Mouse (Mus musculus) NIH3T3 (cell line): ENCODE data around the gene Hivep3.

Source experiments
- DNase-seq: peaks from one replicate; pipeline ENCODE4 v3.0.0-alpha.2; 2012; ENCODE audit warnings: low read depth

Hivep3 gene

DNA sequence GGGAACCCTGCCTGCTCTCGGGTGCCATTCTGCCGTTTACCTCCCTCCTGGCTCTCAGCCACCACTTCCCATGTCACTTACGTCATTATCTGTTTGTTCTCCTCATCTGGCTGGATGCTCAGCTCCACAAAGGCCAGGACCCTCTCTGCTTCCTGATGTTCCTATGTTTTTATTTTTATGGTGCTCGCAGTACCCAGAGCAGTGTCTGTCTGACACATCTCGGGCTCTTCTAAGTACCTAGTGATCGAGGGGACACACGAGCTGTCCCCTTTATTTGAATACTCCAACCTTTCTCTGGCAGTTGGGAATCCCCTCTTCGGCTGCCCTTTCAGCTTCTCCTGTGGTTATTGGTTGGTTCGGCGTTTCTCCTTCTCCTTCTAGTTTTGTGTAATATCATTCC is 325.2 kb downstream of the Hivep3 start:
- no peak for DNase-seq

- no peak for DNase-seq
These were observed 328.1 kb downstream of the Hivep3 start for GRCm38 (mm10) chr4:120061727-120062126.

GRCm38 (mm10) chr4:120062198-120062597 is 328.6 kb downstream of the Hivep3 start:
- DNase-seq = no peak

- no peak for DNase-seq
These were observed 329.2 kb downstream of the Hivep3 start for GRCm38 (mm10) chr4:120062754-120063153.

DNA sequence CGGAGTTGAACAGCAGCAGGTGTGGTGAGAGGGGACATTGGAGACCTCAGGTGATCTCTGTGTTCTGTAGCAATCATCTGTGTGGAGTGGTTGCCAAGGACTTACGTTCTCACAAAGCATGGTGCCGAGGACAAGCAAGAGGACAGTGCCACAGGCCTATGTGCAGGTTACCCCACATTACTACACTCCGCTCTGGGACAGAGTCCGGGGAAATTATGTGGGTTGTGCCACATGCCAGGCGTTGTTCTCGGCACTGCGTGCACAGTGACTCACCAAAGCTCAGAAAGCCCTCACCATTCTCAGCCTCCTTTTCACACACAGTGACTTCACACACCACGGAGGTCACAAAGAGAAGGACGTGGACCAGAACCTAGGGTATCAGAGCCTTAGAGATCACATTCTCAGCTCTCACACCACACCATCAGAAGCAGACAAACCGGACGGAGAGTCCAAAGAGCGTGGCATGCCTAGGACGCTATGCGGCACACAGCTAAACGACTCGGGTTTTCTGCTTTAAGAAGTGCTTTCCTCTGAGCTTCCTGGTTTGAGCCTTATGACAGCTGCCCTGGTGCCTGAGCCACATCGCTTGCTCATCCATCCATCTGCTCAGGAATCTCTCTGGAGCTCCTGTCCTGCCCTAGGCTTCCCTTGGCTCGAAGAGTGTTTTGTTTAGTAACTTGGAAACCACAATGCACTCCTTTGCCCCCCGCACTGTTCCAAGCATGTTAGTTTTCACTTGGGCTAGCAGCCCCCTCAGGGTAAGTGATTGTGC is 330.0 kb downstream of the Hivep3 start:
- DNase-seq = no peak

DNA sequence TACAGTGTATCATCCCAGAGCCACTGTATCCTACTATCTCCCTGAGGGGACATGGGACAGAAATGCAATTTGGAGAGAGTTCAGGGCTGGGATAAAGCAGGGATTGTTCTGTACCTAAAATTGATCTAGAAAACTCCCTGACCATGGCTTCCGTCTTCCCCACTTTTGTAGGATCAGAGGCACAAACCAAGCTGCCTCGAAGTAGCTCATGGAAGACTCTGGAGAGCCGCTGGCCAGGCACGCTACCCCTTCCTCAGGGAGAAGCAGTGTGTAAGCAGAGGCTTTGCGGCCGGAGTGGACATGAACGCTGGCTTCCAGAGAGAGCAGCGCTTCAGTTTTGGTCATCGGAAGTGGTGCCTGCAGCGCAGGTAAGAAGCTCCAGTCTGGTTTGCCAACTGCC is 331.1 kb downstream of the Hivep3 start, which contains the start of gene AL607142.1:
Gene AL607142.1 (plus strand): TSS at position 301 of the 400 bp plus-strand sequence.
- no peak for DNase-seq

DNA sequence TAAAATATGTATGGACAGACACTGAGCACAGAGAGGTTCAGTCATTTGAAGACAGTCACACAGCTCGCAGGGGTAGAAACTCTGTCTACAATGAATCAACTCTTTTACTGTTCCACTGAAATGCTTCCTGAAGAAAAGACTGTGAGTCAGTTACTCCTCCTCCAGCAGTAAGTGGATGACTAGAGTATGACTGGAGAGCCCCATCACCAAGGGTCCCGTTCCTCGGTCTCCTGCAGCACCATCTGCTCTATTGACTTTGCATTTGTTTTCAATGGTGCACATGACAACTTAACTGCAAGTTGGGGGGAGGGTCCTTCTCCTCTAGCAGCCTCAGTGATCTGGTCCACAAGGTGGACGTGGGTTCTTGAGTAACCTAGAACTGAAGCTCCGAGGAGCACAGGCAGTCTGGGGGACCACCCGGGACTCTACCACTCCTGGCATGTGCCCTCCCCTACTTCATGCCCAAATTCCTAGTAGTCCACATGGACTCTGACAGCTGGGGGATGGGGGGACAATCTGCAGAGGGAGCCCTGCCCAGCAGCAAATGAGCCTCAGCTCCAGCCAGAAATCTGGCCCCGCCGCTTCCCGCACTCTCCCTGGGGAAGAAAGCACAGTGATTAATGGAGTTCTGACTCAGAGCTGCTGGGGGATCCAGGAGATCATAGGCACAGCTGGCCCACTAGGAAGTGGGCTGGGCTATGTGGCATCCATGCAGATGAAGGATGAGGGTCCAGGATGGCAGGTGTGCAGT is 333.4 kb downstream of the Hivep3 start:
- peak; percentile 95 for DNase-seq

- DNase-seq = no peak
These were observed 334.1 kb downstream of the Hivep3 start for GRCm38 (mm10) chr4:120067592-120068235.

DNA sequence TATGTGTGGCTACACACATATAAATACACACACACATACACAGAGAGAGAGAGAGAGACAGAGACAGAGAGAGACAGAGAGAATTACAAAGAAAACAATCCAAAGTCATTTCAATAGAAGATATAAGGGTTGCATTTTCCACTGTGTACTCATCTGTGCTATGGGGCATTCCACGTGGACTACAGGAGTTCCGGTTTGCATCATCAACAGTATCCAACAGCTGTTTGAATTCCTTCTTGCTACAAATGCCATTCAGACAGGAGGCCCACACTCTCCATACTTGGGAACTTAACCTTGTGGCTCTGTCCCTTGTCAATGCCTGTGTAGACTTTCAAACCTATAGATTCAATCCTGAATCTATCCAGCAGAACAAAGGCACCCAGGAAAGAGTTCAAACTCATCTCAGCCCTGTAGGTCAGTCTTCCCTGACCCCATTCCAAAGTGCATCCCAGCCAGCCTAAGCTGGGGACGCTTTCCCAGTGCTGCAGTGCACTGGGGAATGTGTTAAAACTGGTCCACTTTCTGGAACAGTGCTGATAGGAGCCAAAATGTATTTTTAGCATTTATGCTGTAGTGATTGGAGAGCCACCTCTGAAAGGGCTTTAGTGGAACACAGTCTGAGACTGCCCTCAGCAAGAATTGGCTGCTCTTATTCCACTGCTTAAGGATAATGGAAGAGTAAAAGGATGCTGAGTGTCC is 335.4 kb downstream of the Hivep3 start:
- no peak for DNase-seq

DNA sequence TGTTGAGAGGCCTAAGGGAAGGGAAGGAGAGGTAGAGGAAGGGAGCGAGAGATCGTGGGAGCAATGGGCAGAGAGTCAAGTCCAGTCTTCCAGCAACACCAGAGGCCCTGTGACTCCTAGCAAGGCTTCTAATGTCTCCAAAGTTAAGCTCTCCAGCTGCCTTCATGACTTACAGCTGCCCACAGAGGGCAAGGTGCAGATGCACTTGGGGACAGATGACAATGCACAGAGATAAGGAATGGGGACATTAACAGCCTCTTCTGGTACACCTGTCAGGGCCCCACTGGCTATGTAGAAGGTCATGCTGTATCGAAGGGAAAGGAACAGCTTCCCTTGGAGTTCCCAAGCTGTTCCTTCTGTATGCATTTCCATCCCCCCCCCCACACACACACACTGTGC is 336.0 kb downstream of the Hivep3 start:
- DNase-seq = no peak

DNA sequence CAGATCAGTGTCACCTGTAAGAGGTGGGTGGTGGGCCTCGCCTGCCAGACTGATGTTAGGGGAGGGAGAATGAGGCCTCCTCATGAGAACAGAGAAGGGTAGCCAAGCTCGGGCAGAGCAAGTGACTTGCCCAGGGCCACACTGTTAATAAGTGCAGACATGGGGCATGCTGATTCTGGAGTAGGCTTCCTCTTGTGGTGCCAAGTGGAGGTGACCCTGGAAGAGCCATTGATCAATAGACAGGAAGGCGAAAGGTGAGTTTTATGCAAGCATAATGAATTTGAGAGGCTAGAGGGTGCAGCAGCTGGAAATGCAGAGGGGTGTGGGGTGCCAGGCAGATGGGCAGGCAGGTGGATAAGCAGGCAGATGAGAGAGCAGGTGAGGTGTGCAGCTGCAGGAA is 337.8 kb downstream of the Hivep3 start:
- DNase-seq = no peak

- DNase-seq = no peak
These were observed 338.4 kb downstream of the Hivep3 start for GRCm38 (mm10) chr4:120071842-120072507.

- no peak for DNase-seq
These were observed 340.5 kb downstream of the Hivep3 start for GRCm38 (mm10) chr4:120074061-120074460.

DNA sequence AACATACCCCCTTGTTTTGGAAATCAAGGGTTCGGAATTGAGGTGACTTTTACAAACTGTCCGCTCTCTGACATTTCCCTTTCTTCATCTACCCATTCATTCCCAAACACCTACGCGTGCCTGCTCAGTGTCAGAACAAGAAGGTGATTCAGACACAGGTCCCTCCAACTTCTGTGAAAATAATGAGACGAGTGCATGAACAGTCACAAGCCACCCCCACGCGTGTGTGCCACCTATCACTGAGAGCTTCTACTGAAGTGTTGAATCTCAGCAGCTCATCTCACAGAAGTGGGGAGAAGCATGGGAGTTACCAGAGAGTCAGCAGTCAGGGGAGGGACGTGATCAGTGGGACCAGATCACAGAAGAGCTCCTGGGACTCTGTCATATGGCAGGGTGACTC is 343.7 kb downstream of the Hivep3 start:
- DNase-seq = no peak

- DNase-seq = no peak
These were observed 348.9 kb downstream of the Hivep3 start for GRCm38 (mm10) chr4:120082527-120082926.

DNA sequence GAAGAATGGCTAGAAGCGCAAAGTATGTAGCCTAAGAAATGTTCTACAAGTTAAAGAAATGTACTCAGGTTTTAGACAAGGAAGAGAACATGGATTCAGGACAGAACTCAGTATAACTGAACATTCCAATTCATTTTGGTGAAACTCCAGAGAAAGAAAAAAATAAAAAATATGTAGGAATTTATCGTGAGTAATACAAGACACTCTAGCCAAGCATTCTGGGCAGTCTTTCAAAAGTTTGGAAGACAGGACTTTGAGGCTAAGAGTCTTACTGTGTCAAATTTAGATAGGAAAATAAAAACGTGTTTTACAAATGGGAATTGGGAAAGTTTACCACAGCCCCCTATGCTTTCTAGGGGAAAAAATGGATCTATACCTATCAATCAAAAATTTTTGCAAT is 350.1 kb downstream of the Hivep3 start:
- peak; percentile 95 for DNase-seq

- no peak for DNase-seq
These were observed 356.0 kb downstream of the Hivep3 start for GRCm38 (mm10) chr4:120089536-120089935.

- no peak for DNase-seq
These were observed 358.6 kb downstream of the Hivep3 start for GRCm38 (mm10) chr4:120091997-120092783.

- DNase-seq = no peak
These were observed 363.4 kb downstream of the Hivep3 start for GRCm38 (mm10) chr4:120096935-120097334.

DNA sequence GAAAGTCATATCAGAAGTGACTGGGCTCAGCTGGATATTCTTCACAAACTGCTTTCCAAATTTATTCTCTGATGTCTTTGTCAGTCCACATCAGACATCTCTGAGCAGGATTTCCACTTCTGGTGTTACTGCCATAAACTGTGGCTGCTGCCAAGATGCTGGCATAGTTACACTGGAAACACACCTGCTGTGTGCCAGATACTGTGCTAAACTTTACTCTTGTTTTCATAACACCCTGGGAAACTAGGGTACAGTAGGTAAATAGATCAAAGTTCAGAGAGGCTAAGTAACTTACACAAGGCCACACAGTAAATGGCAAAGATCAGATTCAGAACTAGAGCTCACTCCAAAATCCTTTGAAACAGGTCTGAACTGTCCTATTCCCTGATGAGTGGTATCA is 367.6 kb downstream of the Hivep3 start:
- no peak for DNase-seq

GRCm38 (mm10) chr4:120104599-120104998 is 371.0 kb downstream of the Hivep3 start:
- peak; percentile 82 for DNase-seq
